Mouse (Mus musculus) layer of hippocampus, postnatal 36 days (tissue): ENCODE measurements around the gene Naa10. TPM values are rescaled to one million over a fixed set of nuclear protein-coding genes. Genes with fewer than 3 reads are reported as not detected.

ENCODE experiments used
- DNase-seq, 2 experiments: peaks; one replicate each; pipeline ENCODE4 v3.0.0; 2022
- total RNA-seq, 2 experiments: library from RNA; stranded (reverse); gene quantifications; 2 replicates each; pipeline ENCODE4 v1.2.3; 2021

Gene Naa10
- total RNA-seq, 2 experiments from 2014 or later: 65.5 to 70.5 TPM

- peak; percentile 80 to 88 for DNase-seq
Observed at GRCm38 (mm10) chrX:73914827-73915703, 6.7 kb downstream of the Naa10 start.

- DNase-seq: no peak
Observed at GRCm38 (mm10) chrX:73911588-73911987, 10.2 kb downstream of the Naa10 start.

GRCm38 (mm10) chrX:73911156-73911555 is 10.6 kb downstream of the Naa10 start:
- DNase-seq: no peak

GRCm38 (mm10) chrX:73910451-73910850 is 11.3 kb downstream of the Naa10 start:
- no peak for DNase-seq

GRCm38 (mm10) chrX:73910049-73910448 is 11.7 kb downstream of the Naa10 start:
- DNase-seq: no peak

GRCm38 (mm10) chrX:73897959-73898358 is 23.8 kb downstream of the Naa10 start:
- DNase-seq: no peak

- peak; percentile 25 to 33 for DNase-seq
Observed at GRCm38 (mm10) chrX:73895719-73896118, 26.0 kb downstream of the Naa10 start, which contains the start of gene L1cam. TSS of gene L1cam (minus strand) at chrX:73896105.

- no peak for DNase-seq
Observed at GRCm38 (mm10) chrX:73892833-73893232, 28.9 kb downstream of the Naa10 start.

- no peak for DNase-seq
Observed at GRCm38 (mm10) chrX:73891551-73892152, 30.1 kb downstream of the Naa10 start, which contains the start of gene Avpr2. TSS of gene Avpr2 (plus strand) at chrX:73892102.

GRCm38 (mm10) chrX:73881463-73881862 is 40.3 kb downstream of the Naa10 start:
- no peak for DNase-seq

GRCm38 (mm10) chrX:73881036-73881427 is 40.7 kb downstream of the Naa10 start:
- no peak for DNase-seq

GRCm38 (mm10) chrX:73880194-73881035 is 41.3 kb downstream of the Naa10 start:
- peak in 1 of 2 experiments; percentile 8 for DNase-seq

GRCm38 (mm10) chrX:73877014-73877413 is 44.7 kb downstream of the Naa10 start:
- no peak for DNase-seq

- no peak for DNase-seq
Observed at GRCm38 (mm10) chrX:73875881-73876280, 45.9 kb downstream of the Naa10 start.

GRCm38 (mm10) chrX:73871956-73872355 is 49.8 kb downstream of the Naa10 start:
- no peak for DNase-seq

- no peak for DNase-seq
Observed at GRCm38 (mm10) chrX:73871474-73871873, 50.3 kb downstream of the Naa10 start.

- DNase-seq: no peak
Observed at GRCm38 (mm10) chrX:73869334-73869733, 52.4 kb downstream of the Naa10 start.

- DNase-seq: no peak
Observed at GRCm38 (mm10) chrX:73867852-73868251, 53.9 kb downstream of the Naa10 start.

GRCm38 (mm10) chrX:73867256-73867655 is 54.5 kb downstream of the Naa10 start:
- peak in 1 of 2 experiments; percentile 22 for DNase-seq
